Mouse (Mus musculus) embryonic facial prominence, embryonic 11.5 days (tissue): ENCODE measurements around the gene Acot9. TPM values are rescaled to one million over a fixed set of nuclear protein-coding genes. Genes with fewer than 3 reads are reported as not detected.
A peak's percentile ranks its signal among the peaks of the same experiment; 100 is the strongest.

Source experiments
- ATAC-seq: fragments of 200-750 bp; cut with Nextera tagmentation; replicated peaks from 2 replicates; pipeline ENCODE4 v1.8.0; 2017; ENCODE audit warnings: low read depth; ENCODE audit not compliant: insufficient number of reproducible peaks, low FRiP score, low TSS enrichment
- DNase-seq: peaks from one replicate; pipeline ENCODE4 v3.0.0-alpha.2; 2015; ENCODE audit warnings: low spot score
- H3K27ac ChIP-seq: fragments of 300-500 bp; sonication (generic); replicated peaks from 2 replicates; pipeline ENCODE4 v1.5.1; 2014; ENCODE audit warnings: mild to moderate bottlenecking, low read depth, low read length, control low read depth
- H3K27me3 ChIP-seq: fragments of 300-500 bp; sonication (generic); 2 replicates; pipeline ENCODE4 v1.6.1; 2014; ENCODE audit warnings: mild to moderate bottlenecking, low read length, moderate library complexity, mixed read lengths; ENCODE audit not compliant: control insufficient read depth, insufficient read depth
- H3K36me3 ChIP-seq: fragments of 300-500 bp; sonication (generic); replicated peaks from 2 replicates; pipeline ENCODE4 v1.6.1; 2014; ENCODE audit warnings: low read depth, mild to moderate bottlenecking, low read length, moderate library complexity, mixed read lengths; ENCODE audit not compliant: control insufficient read depth, insufficient read depth
- H3K4me1 ChIP-seq: fragments of 300-500 bp; sonication (generic); 2 replicates; pipeline ENCODE4 v1.6.1; 2014; ENCODE audit warnings: low read length, mixed read lengths; ENCODE audit not compliant: control insufficient read depth, insufficient read depth
- H3K4me2 ChIP-seq: fragments of 300-500 bp; sonication (generic); 2 replicates; pipeline ENCODE4 v1.6.1; 2014; ENCODE audit warnings: low read depth, mild to moderate bottlenecking, control low read depth, low read length, moderate library complexity
- H3K4me3 ChIP-seq: fragments of 300-500 bp; sonication (generic); 2 replicates; pipeline ENCODE4 v1.5.1; 2014; ENCODE audit warnings: low read depth, low read length, control low read depth
- H3K9ac ChIP-seq: fragments of 300-500 bp; sonication (generic); replicated peaks from 2 replicates; pipeline ENCODE4 v1.6.1; 2014; ENCODE audit warnings: mild to moderate bottlenecking, control low read depth, low read length
- H3K9me3 ChIP-seq: fragments of 300-500 bp; sonication (generic); replicated peaks from 2 replicates; pipeline ENCODE4 v1.6.1; 2016; ENCODE audit warnings: mild to moderate bottlenecking, low read length, inconsistent platforms, mixed read lengths; ENCODE audit not compliant: control insufficient read depth
- WGBS: fragments of 180-500 bp; shearing (Covaris S2); extraction: QIAGEN DNeasy Blood & Tissue Kit; methylation state at CpG from one replicate; pipeline ENCODE4 v1.1.7; 2014; 5-methylcytosine and 5-hydroxymethylcytosine counted together
- polyA plus RNA-seq: library from polyadenylated mRNA; unstranded; fragments of >200 nt; fragmentation: Nextera tagmentation; extraction: Ambion mirVana; gene quantifications from 2 replicates; pipeline ENCODE4 v1.2.1, GENCODE M21; 2014

Gene Acot9
- polyA plus RNA-seq = 28.1 and 30.8 TPM in 2 replicates

- ATAC-seq (peak; percentile 99), DNase-seq (peak; percentile 82)
- Histone ChIP-seq H3K4me2 (peak within 1 kb of the TSS; percentile 52), H3K9ac (peak within 1 kb of the TSS; percentile 59), H3K4me3 (peak within 1 kb of the TSS; percentile 43), H3K9me3 (no peaks in the 10 kb centered on the region), H3K36me3 (no peaks in the 10 kb centered on the region), H3K27ac (no peak within 1 kb of the TSS), H3K27me3 (no peaks in the 10 kb centered on the region), H3K4me1 (no peaks in the 10 kb centered on the region)
- WGBS = 15% methylated on average over 29 of the region's 37 CpGs
Measured at GRCm38 (mm10) chrX:155262235-155262914, at the start of gene Acot9. Gene Acot9 (plus strand): TSS chrX:155262443.

GRCm38 (mm10) chrX:155214291-155215136, 47.7 kb upstream of the Acot9 start:
- DNase-seq (no peak), ATAC-seq (no peak)
- Histone ChIP-seq H3K27me3 (no peaks in the 10 kb centered on the region), H3K4me3 (no peak overlapping the region), H3K36me3 (no peaks in the 10 kb centered on the region), H3K9ac (no peak overlapping the region), H3K9me3 (no peaks in the 10 kb centered on the region), H3K27ac (no peak overlapping the region), H3K4me1 (no peaks in the 10 kb centered on the region), H3K4me2 (no peak overlapping the region)
- WGBS = 87% methylated on average over 5 of the region's 5 CpGs

GRCm38 (mm10) chrX:155215501-155216248, 46.6 kb upstream of the Acot9 start:
- ATAC-seq (peak; percentile 77), DNase-seq (no peak)
- peak overlapping the region; percentile 47 for H3K4me2 ChIP-seq
- no peaks in the 10 kb centered on the region for H3K9me3 ChIP-seq
- no peak overlapping the region for H3K27ac ChIP-seq
- H3K36me3 ChIP-seq = no peaks in the 10 kb centered on the region
- WGBS = 26% methylated on average over 22 of the region's 24 CpGs
- H3K9ac ChIP-seq = peak overlapping the region; percentile 46
- peak overlapping the region; percentile 43 for H3K4me3 ChIP-seq
- no peaks in the 10 kb centered on the region for H3K4me1 ChIP-seq
- no peaks in the 10 kb centered on the region for H3K27me3 ChIP-seq

- ATAC-seq (peak; percentile 99), DNase-seq (peak; percentile 88)
- Histone ChIP-seq H3K36me3 (no peaks in the 10 kb centered on the region), H3K4me3 (peak within 1 kb of the TSS; percentile 43), H3K27ac (no peak within 1 kb of the TSS), H3K9ac (peak within 1 kb of the TSS; percentile 46), H3K27me3 (no peaks in the 10 kb centered on the region), H3K9me3 (no peaks in the 10 kb centered on the region), H3K4me2 (peak within 1 kb of the TSS; percentile 47), H3K4me1 (no peaks in the 10 kb centered on the region)
- 9% methylated on average over 25 of the region's 26 CpGs for WGBS
Measured at GRCm38 (mm10) chrX:155216271-155216670, 46.0 kb upstream of the Acot9 start, which contains the start of gene Sat1. Gene Sat1 (minus strand): TSS chrX:155216449.

GRCm38 (mm10) chrX:155218277-155218676, 44.0 kb upstream of the Acot9 start:
- Histone ChIP-seq H3K27ac (no peak overlapping the region), H3K4me3 (no peak overlapping the region), H3K9ac (no peak overlapping the region), H3K36me3 (no peaks in the 10 kb centered on the region), H3K4me1 (no peaks in the 10 kb centered on the region), H3K9me3 (no peaks in the 10 kb centered on the region), H3K4me2 (no peak overlapping the region), H3K27me3 (no peaks in the 10 kb centered on the region)
- 71% methylated on average over 2 of the region's 2 CpGs for WGBS
- ATAC-seq (no peak), DNase-seq (no peak)

- Histone ChIP-seq H3K4me3 (no peak overlapping the region), H3K4me2 (no peak overlapping the region), H3K36me3 (no peaks in the 10 kb centered on the region), H3K27ac (no peak overlapping the region), H3K9me3 (no peaks in the 10 kb centered on the region), H3K4me1 (no peaks in the 10 kb centered on the region), H3K9ac (no peak overlapping the region), H3K27me3 (no peaks in the 10 kb centered on the region)
- ATAC-seq = no peak
- DNase-seq = no peak
Measured at GRCm38 (mm10) chrX:155256856-155257255, 5.4 kb upstream of the Acot9 start.

GRCm38 (mm10) chrX:155262915-155263252, 641 bp downstream of the Acot9 start:
- no peak for DNase-seq
- Histone ChIP-seq H3K4me1 (no peaks in the 10 kb centered on the region), H3K27ac (no peak overlapping the region), H3K4me3 (peak overlapping the region; percentile 43), H3K9ac (no peak overlapping the region), H3K36me3 (no peaks in the 10 kb centered on the region), H3K4me2 (peak overlapping the region; percentile 52), H3K9me3 (no peaks in the 10 kb centered on the region), H3K27me3 (no peaks in the 10 kb centered on the region)
- WGBS = 58% methylated on average over 1 of the region's 1 CpGs
- ATAC-seq = no peak
